Mouse (Mus musculus) CD4-positive naive resting alpha-beta T cell, adult 76 days (primary cell): ENCODE data around the gene Myct1. TPM values are rescaled to one million over a fixed set of nuclear protein-coding genes. Genes with fewer than 3 reads are reported as not detected.

Experiments
- total RNA-seq: library from RNA; stranded (reverse); gene quantifications from one replicate; pipeline ENCODE4 v1.2.4, GENCODE M21; 2023

The Myct1 gene
- total RNA-seq, result not detected

DNA sequence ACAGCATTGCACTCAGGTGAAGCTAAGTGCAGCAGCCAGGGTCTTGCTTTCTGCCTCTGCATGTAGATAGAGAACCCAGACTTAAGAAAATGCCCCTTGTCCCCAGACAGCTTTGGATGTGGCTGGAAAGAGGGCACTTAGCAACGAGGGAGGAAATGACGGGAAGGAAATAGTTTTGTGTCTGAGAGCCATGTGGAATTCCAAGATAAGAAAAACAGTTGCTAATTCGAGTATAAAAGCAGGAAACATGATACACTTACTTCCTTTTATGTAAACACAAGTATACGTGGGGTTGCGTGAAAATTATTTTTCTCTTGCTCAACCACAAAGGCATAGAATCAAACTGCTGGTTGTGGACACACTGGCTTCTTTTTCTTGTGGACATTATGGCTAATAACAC, at the start of gene Myct1:
Gene Myct1, plus strand, starts transcription at position 312 of the 400 bp plus-strand sequence.

DNA sequence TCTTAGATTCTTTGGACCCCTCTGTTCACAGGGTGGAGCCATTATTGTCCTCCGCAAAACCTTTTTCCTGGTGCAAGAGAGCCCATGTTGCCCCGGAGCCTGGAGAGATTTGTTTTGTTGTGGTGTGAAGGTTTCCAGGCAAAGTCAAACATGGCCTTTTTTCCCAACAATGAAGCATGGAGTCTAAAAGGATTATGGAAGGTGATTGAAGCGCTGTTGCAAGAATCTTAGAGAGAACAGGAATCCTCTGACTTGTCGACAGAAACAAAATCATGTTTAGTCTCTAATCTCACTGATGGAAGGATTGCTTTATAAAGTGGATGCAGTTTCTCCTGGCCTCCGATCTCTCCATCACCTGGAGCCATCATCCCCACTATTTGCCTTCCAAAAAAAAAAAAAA, 42.2 kb upstream of the Myct1 start, which contains the start of gene Syne1:
Gene Syne1, minus strand, starts transcription at position 101 of the 400 bp plus-strand sequence.

DNA sequence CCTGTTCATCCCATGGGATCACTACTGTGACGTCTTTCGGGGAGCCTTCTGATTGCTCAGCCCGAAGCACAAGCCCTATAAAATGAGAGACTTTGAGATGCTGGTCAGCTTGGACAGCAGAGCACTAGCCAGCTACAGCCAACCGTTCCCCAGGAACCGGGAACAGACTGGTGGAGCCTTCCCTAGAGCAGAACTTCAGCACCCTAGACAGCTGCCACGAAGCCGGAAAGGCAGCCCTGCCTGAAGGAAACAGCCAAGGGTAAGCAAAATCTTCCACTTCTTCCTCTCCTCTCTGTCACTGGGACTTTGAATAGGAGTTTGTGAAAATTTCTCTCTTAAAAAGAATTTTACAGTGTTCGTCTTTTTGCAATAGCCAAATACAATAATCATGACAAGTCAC, 45.5 kb downstream of the Myct1 start, which contains the start of gene Vip:
Gene Vip, plus strand, starts transcription at position 107 of the 400 bp plus-strand sequence.

Other genes starting within 250 kb of the Myct1 start
- 100 TPM for gene Syne1, start 42.3 kb upstream of the Myct1 start, total RNA-seq
- not detected for gene Vip, start 45.4 kb downstream of the Myct1 start, total RNA-seq
- gene Fbxo5, start 211.8 kb downstream of the Myct1 start, total RNA-seq, result 8.5 TPM
- 18.7 TPM for gene Mtrf1l, start 230.1 kb downstream of the Myct1 start, total RNA-seq